Mouse (Mus musculus) hindbrain, postnatal 0 days (tissue): ENCODE results near the gene Dlat. TPM values are rescaled to one million over a fixed set of nuclear protein-coding genes. Genes with fewer than 3 reads are reported as not detected.
A peak's percentile ranks its signal among the peaks of the same experiment; 100 is the strongest.

Source experiments
- ATAC-seq: fragments of 200-750 bp; cut with Nextera tagmentation; 2 replicates; pipeline ENCODE4 v1.8.0; 2017; ENCODE audit warnings: mild to moderate bottlenecking, moderate TSS enrichment, moderate library complexity
- DNase-seq: peaks from one replicate; pipeline ENCODE4 v3.0.0-alpha.2; 2015; ENCODE audit warnings: low spot score
- H3K27ac ChIP-seq: fragments of 300-500 bp; sonication (generic); 2 replicates; pipeline ENCODE4 v1.5.1; 2014; ENCODE audit warnings: mild to moderate bottlenecking
- H3K27me3 ChIP-seq: fragments of 300-500 bp; sonication (generic); 2 replicates; pipeline ENCODE4 v1.6.1; 2014; ENCODE audit warnings: low read length, mixed read lengths; ENCODE audit not compliant: insufficient read depth
- H3K36me3 ChIP-seq: fragments of 300-500 bp; sonication (generic); 2 replicates; pipeline ENCODE4 v1.6.1; 2014; ENCODE audit warnings: low read length, mixed read lengths; ENCODE audit not compliant: insufficient read depth
- H3K4me1 ChIP-seq: fragments of 300-500 bp; sonication (generic); 2 replicates; pipeline ENCODE4 v1.6.1; 2014; ENCODE audit warnings: antibody characterized with exemption, low read length, mixed read lengths; ENCODE audit not compliant: insufficient read depth
- H3K4me2 ChIP-seq: fragments of 300-500 bp; sonication (generic); 2 replicates; pipeline ENCODE4 v1.6.1; 2014; ENCODE audit warnings: low read depth, mild to moderate bottlenecking, low read length, moderate library complexity, mixed read lengths
- H3K4me3 ChIP-seq: fragments of 300-500 bp; sonication (generic); 2 replicates; pipeline ENCODE4 v1.5.1; 2014; ENCODE audit warnings: low read length
- H3K9ac ChIP-seq: fragments of 300-500 bp; sonication (generic); replicated peaks from 2 replicates; pipeline ENCODE4 v1.6.1; 2014; ENCODE audit warnings: mild to moderate bottlenecking, low read length, moderate library complexity, mixed read lengths
- H3K9me3 ChIP-seq: fragments of 300-500 bp; sonication (generic); 2 replicates; pipeline ENCODE4 v1.6.1; 2016; ENCODE audit warnings: low read length, mixed read lengths
- CTCF ChIP-seq: IDR thresholded peaks from 2 replicates; pipeline ENCODE4 v1.5.1; 2016; ENCODE audit warnings: antibody characterized with exemption, control low read depth, low read depth
- WGBS: fragments of 180-500 bp; shearing (Covaris S2); extraction: QIAGEN DNeasy Blood & Tissue Kit; methylation state at CpG from one replicate; pipeline ENCODE4 v1.1.7; 2014; 5-methylcytosine and 5-hydroxymethylcytosine counted together
- polyA plus RNA-seq: library from polyadenylated mRNA; unstranded; fragments of >200 nt; fragmentation: Nextera tagmentation; extraction: Ambion mirVana; gene quantifications from 2 replicates; pipeline ENCODE4 v1.2.1, GENCODE M21; 2015
- total RNA-seq: library from RNA; depleted of rRNA; stranded (reverse); fragments of >200 nt; gene quantifications from 2 replicates; pipeline ENCODE4 v1.2.3, GENCODE M21; 2014

The Dlat gene
- total and polyA plus RNA-seq, 2 experiments from 2014 or later: 65.1 to 77.4 TPM

DNA sequence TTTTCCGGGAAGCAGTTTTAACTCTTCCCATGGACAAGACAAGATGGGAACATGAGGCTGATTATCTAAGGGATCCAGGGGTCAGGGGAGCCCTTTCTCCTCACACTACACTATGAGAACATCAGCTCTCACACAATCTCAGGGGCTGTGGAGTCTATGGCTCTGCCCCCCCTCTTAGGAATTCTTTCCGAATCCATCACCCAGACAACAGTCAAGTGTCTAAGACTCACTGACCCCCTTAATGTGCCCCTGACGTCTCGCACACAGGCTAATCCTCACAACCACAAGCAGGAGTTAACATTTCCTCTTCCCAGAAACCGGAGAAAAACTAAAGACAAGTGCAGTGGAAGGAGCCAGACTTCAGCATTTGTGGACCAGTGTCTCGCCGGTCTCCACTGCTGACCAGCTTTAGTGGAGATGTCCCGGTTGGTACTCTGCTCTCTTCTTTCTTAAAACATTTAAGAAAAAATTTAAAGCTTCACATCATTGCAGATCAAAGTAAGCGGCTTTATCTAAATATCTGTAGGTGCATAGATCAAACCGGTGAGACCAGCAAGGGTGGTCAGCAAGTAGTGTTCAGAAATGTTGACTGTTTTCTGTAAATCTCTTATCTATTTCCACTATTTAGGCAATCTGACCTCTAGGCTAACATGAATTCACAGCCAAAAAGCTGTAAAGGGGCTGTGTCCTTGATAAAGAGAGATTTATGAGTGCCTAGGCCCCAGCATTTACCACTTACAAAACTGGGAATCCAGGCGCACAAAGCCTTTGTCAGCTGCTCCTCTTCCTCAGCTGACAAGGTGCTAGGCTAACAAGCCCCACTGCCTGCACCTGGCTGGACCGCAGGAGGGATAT, 37.5 kb upstream of the Dlat start:
- peaks cover 15% of the 10 kb centered on the region; the same call in 1 of the 2 replicates for H3K36me3 ChIP-seq
- no peaks in the 10 kb centered on the region for H3K27me3 ChIP-seq
- H3K4me1 ChIP-seq: no peaks in the 10 kb centered on the region
- peak overlapping the region; percentile 94 for H3K4me2 ChIP-seq
- H3K4me3 ChIP-seq: peak overlapping the region; percentile 71
- H3K9me3 ChIP-seq: no peaks in the 10 kb centered on the region
- peak overlapping the region; percentile 66 for H3K9ac ChIP-seq
- DNase-seq (no peak), ATAC-seq (no peak)
- WGBS: 22% methylated on average over 12 of the region's 12 CpGs
- peak overlapping the region; percentile 69 for H3K27ac ChIP-seq
- no peak for TF ChIP-seq CTCF

GRCm38 (mm10) chr9:50695153-50695552, 35.6 kb upstream of the Dlat start:
- WGBS: 86% methylated on average over 6 of the region's 6 CpGs
- no peak for ATAC-seq
- no peak overlapping the region for H3K4me2 ChIP-seq

GRCm38 (mm10) chr9:50693631-50694030, 34.1 kb upstream of the Dlat start:
- H3K4me3 ChIP-seq: no peak overlapping the region
- H3K36me3 ChIP-seq: peaks cover 25% of the 10 kb centered on the region; the same call in 1 of the 2 replicates
- H3K4me1 ChIP-seq: no peaks in the 10 kb centered on the region
- TF ChIP-seq CTCF: peak; percentile 80
- H3K4me2 ChIP-seq: no peak overlapping the region
- no peak overlapping the region for H3K9ac ChIP-seq
- no peaks in the 10 kb centered on the region for H3K27me3 ChIP-seq
- no peaks in the 10 kb centered on the region for H3K9me3 ChIP-seq
- ATAC-seq: no peak
- peak; percentile 75 for DNase-seq
- 16% methylated on average over 10 of the region's 10 CpGs for WGBS
- H3K27ac ChIP-seq: no peak overlapping the region

More at GRCm38 (mm10) chr9:50695153-50695552, 35.6 kb upstream of the Dlat start:
- no peak overlapping the region for H3K4me3 ChIP-seq
- DNase-seq: no peak
- peaks cover 13% of the 10 kb centered on the region; the same call in 1 of the 2 replicates for H3K36me3 ChIP-seq
- no peak overlapping the region for H3K27ac ChIP-seq
- H3K27me3 ChIP-seq: no peaks in the 10 kb centered on the region
- no peaks in the 10 kb centered on the region for H3K9me3 ChIP-seq
- no peak overlapping the region for H3K9ac ChIP-seq
- no peaks in the 10 kb centered on the region for H3K4me1 ChIP-seq
- no peak for TF ChIP-seq CTCF

GRCm38 (mm10) chr9:50692626-50693580, 33.3 kb upstream of the Dlat start:
- no peak for TF ChIP-seq CTCF
- 23% methylated on average over 13 of the region's 13 CpGs for WGBS
- Histone ChIP-seq H3K4me1 (no peaks in the 10 kb centered on the region), H3K9me3 (no peaks in the 10 kb centered on the region), H3K9ac (no peak overlapping the region), H3K4me2 (no peak overlapping the region), H3K27me3 (no peaks in the 10 kb centered on the region), H3K36me3 (peaks cover 29% of the 10 kb centered on the region; the same call in 1 of the 2 replicates), H3K4me3 (no peak overlapping the region), H3K27ac (no peak overlapping the region)
- no peak for ATAC-seq
- no peak for DNase-seq

- Histone ChIP-seq H3K4me1 (no peaks in the 10 kb centered on the region), H3K27me3 (no peaks in the 10 kb centered on the region), H3K4me3 (no peak overlapping the region), H3K4me2 (no peak overlapping the region), H3K9ac (no peak overlapping the region), H3K9me3 (no peaks in the 10 kb centered on the region), H3K36me3 (peaks cover 52% of the 10 kb centered on the region), H3K27ac (no peak overlapping the region)
- DNase-seq (no peak), ATAC-seq (no peak)
- WGBS: 81% methylated on average over 6 of the region's 6 CpGs
- no peak for TF ChIP-seq CTCF
These were observed 27.5 kb upstream of the Dlat start for GRCm38 (mm10) chr9:50686866-50687652.

- H3K9me3 ChIP-seq: no peaks in the 10 kb centered on the region
- 70% methylated on average over 7 of the region's 7 CpGs for WGBS
- no peak for TF ChIP-seq CTCF
- no peaks in the 10 kb centered on the region for H3K4me1 ChIP-seq
- H3K27ac ChIP-seq: no peak overlapping the region
- no peak overlapping the region for H3K4me3 ChIP-seq
- H3K4me2 ChIP-seq: no peak overlapping the region
- ATAC-seq (no peak), DNase-seq (no peak)
- H3K9ac ChIP-seq: no peak overlapping the region
- H3K27me3 ChIP-seq: no peaks in the 10 kb centered on the region
- H3K36me3 ChIP-seq: peaks cover 55% of the 10 kb centered on the region
These were observed 22.1 kb upstream of the Dlat start for GRCm38 (mm10) chr9:50681727-50682126.
